Mouse (Mus musculus) ES-Bruce4 (cell line): Measurements from ENCODE around the gene Foxk1.

Experiments used
- CTCF ChIP-seq: IDR thresholded peaks from one replicate; pipeline ENCODE4 v1.8.1; 2011; ENCODE audit warnings: low read depth, low read length
- EP300 ChIP-seq: IDR thresholded peaks from 2 replicates; pipeline ENCODE4 v1.6.1; 2011; ENCODE audit warnings: low read depth, low read length; ENCODE audit not compliant: insufficient read depth
- POLR2A ChIP-seq: IDR thresholded peaks from one replicate; pipeline ENCODE4 v1.8.1; 2011; ENCODE audit warnings: low read length; ENCODE audit not compliant: insufficient read depth

DNA sequence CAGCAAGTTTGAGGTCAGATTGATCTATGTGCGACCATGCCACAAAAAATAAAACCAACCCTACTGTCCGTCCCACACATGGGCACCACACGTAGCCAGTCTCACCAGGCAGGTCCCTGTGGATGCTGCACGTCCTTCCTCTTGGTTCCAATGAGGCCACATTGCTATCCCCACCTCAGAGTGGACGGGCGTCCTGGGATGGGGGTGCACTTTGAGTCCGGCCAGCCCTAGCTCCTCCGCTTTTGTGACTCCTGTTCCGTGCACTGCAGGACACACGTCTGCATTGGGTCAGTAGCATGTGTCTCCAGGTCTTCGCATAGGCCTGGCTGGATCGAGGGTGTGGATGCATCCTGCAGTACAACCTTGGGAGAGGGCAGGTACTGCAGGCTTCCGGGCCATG is 67.1 kb downstream of the Foxk1 start:
- TF ChIP-seq EP300 (no peak), POLR2A (no peak), CTCF (no peak)
